Mouse (Mus musculus) kidney, embryonic 16.5 days (tissue): ENCODE data around the gene Gm1123. TPM values are rescaled to one million over a fixed set of nuclear protein-coding genes. Genes with fewer than 3 reads are reported as not detected.
A peak's percentile ranks its signal among the peaks of the same experiment; 100 is the strongest.

Experiments used
- ATAC-seq: fragments of 200-750 bp; cut with Nextera tagmentation; 2 replicates; pipeline ENCODE4 v1.8.0; 2017; ENCODE audit warnings: moderate TSS enrichment; ENCODE audit not compliant: low FRiP score, low TSS enrichment
- H3K27ac ChIP-seq: fragments of 300-500 bp; sonication (generic); 2 replicates; pipeline ENCODE4 v1.5.1; 2014; ENCODE audit warnings: low read length
- H3K27me3 ChIP-seq: fragments of 300-500 bp; sonication (generic); 2 replicates; pipeline ENCODE4 v1.6.1; 2014; ENCODE audit warnings: low read length, control low read depth, mixed read lengths; ENCODE audit not compliant: insufficient read depth
- H3K36me3 ChIP-seq: fragments of 300-500 bp; sonication (generic); 2 replicates; pipeline ENCODE4 v1.6.1; 2014; ENCODE audit warnings: low read length, control low read depth, mixed read lengths; ENCODE audit not compliant: insufficient read depth
- H3K4me1 ChIP-seq: fragments of 300-500 bp; sonication (generic); 2 replicates; pipeline ENCODE4 v1.6.1; 2014; ENCODE audit warnings: low read length, control low read depth, mixed read lengths; ENCODE audit not compliant: insufficient read depth
- H3K4me2 ChIP-seq: fragments of 300-500 bp; sonication (generic); replicated peaks from 2 replicates; pipeline ENCODE4 v1.6.1; 2014; ENCODE audit warnings: low read depth, low read length
- H3K4me3 ChIP-seq: fragments of 300-500 bp; sonication (generic); 2 replicates; pipeline ENCODE4 v1.5.1; 2014; ENCODE audit warnings: mild to moderate bottlenecking, low read length
- H3K9ac ChIP-seq: fragments of 300-500 bp; sonication (generic); replicated peaks from 2 replicates; pipeline ENCODE4 v1.6.1; 2014; ENCODE audit warnings: low read length
- H3K9me3 ChIP-seq: fragments of 300-500 bp; sonication (generic); 2 replicates; pipeline ENCODE4 v1.6.1; 2016; ENCODE audit warnings: low read length, control low read depth
- WGBS: fragments of 180-500 bp; shearing (Covaris S2); extraction: QIAGEN DNeasy Blood & Tissue Kit; methylation state at CpG from one replicate; pipeline ENCODE4 v1.1.7; 2014; 5-methylcytosine and 5-hydroxymethylcytosine counted together
- polyA plus RNA-seq: library from polyadenylated mRNA; unstranded; fragments of >200 nt; fragmentation: Nextera tagmentation; extraction: Ambion mirVana; gene quantifications from 2 replicates; pipeline ENCODE4 v1.2.1, GENCODE M21; 2015

Gm1123 gene
- 0.10 and 0.22 TPM in 2 replicates for polyA plus RNA-seq

- Histone ChIP-seq H3K27ac (no peak within 1 kb of the TSS), H3K36me3 (peaks cover 3% of the 10 kb centered on the region; the same call in 1 of the 2 replicates), H3K9ac (no peak within 1 kb of the TSS), H3K4me3 (no peak within 1 kb of the TSS), H3K27me3 (no peaks in the 10 kb centered on the region), H3K4me2 (no peak within 1 kb of the TSS), H3K9me3 (no peaks in the 10 kb centered on the region), H3K4me1 (no peaks in the 10 kb centered on the region)
- ATAC-seq = no peak
- 82% methylated on average over 12 of the region's 12 CpGs for WGBS
Observed at GRCm38 (mm10) chr9:99035575-99035974, at the start of gene Gm1123. Gene Gm1123, minus strand, starts transcription at chr9:99035715.

GRCm38 (mm10) chr9:99081718-99082117 is 46.2 kb upstream of the Gm1123 start:
- ATAC-seq = no peak
- Histone ChIP-seq H3K9ac (no peak overlapping the region), H3K36me3 (no peaks in the 10 kb centered on the region), H3K27ac (no peak overlapping the region), H3K4me3 (no peak overlapping the region), H3K4me2 (no peak overlapping the region), H3K27me3 (no peaks in the 10 kb centered on the region), H3K4me1 (no peaks in the 10 kb centered on the region), H3K9me3 (no peaks in the 10 kb centered on the region)
- whole genome bisulfite sequencing = 96% methylated on average over 5 of the region's 5 CpGs

- 82% methylated on average over 3 of the region's 3 CpGs for WGBS
- H3K9ac ChIP-seq = no peak overlapping the region
Observed at GRCm38 (mm10) chr9:99081308-99081707, 45.8 kb upstream of the Gm1123 start.

GRCm38 (mm10) chr9:99080657-99081056 is 45.1 kb upstream of the Gm1123 start:
- ATAC-seq = no peak

More at GRCm38 (mm10) chr9:99081308-99081707, 45.8 kb upstream of the Gm1123 start:
- no peaks in the 10 kb centered on the region for H3K4me1 ChIP-seq
- H3K36me3 ChIP-seq = no peaks in the 10 kb centered on the region
- H3K27ac ChIP-seq = no peak overlapping the region
- no peaks in the 10 kb centered on the region for H3K27me3 ChIP-seq
- no peak for ATAC-seq
- H3K4me3 ChIP-seq = no peak overlapping the region
- H3K9me3 ChIP-seq = no peaks in the 10 kb centered on the region
- H3K4me2 ChIP-seq = no peak overlapping the region

GRCm38 (mm10) chr9:99074462-99074861 is 38.9 kb upstream of the Gm1123 start:
- H3K4me3 ChIP-seq = no peak overlapping the region
- H3K4me1 ChIP-seq = no peaks in the 10 kb centered on the region
- H3K27ac ChIP-seq = no peak overlapping the region
- no peak for ATAC-seq
- H3K36me3 ChIP-seq = no peaks in the 10 kb centered on the region
- no peaks in the 10 kb centered on the region for H3K27me3 ChIP-seq
- H3K9me3 ChIP-seq = no peaks in the 10 kb centered on the region
- no peak overlapping the region for H3K4me2 ChIP-seq
- no peak overlapping the region for H3K9ac ChIP-seq
- WGBS = 69% methylated on average over 2 of the region's 2 CpGs

More at GRCm38 (mm10) chr9:99080657-99081056, 45.1 kb upstream of the Gm1123 start:
- Histone ChIP-seq H3K4me2 (no peak overlapping the region), H3K4me3 (no peak overlapping the region), H3K27me3 (no peaks in the 10 kb centered on the region), H3K9ac (no peak overlapping the region), H3K27ac (no peak overlapping the region), H3K4me1 (no peaks in the 10 kb centered on the region), H3K36me3 (no peaks in the 10 kb centered on the region), H3K9me3 (no peaks in the 10 kb centered on the region)
- 98% methylated on average over 2 of the region's 2 CpGs for WGBS

GRCm38 (mm10) chr9:99072538-99072937 is 37.0 kb upstream of the Gm1123 start:
- H3K4me3 ChIP-seq = no peak overlapping the region
- no peak for ATAC-seq
- no peak overlapping the region for H3K27ac ChIP-seq
- no peaks in the 10 kb centered on the region for H3K27me3 ChIP-seq
- no peak overlapping the region for H3K9ac ChIP-seq
- 44% methylated on average over 4 of the region's 4 CpGs for WGBS
- no peaks in the 10 kb centered on the region for H3K9me3 ChIP-seq
- no peaks in the 10 kb centered on the region for H3K36me3 ChIP-seq
- H3K4me1 ChIP-seq = no peaks in the 10 kb centered on the region
- H3K4me2 ChIP-seq = no peak overlapping the region

GRCm38 (mm10) chr9:99065311-99065710 is 29.8 kb upstream of the Gm1123 start:
- Histone ChIP-seq H3K4me1 (no peaks in the 10 kb centered on the region), H3K27ac (no peak overlapping the region), H3K27me3 (no peaks in the 10 kb centered on the region), H3K4me2 (no peak overlapping the region), H3K4me3 (no peak overlapping the region), H3K36me3 (0 out of 2 replicates have a peak, but pooled peaks cover 2% of the 10 kb centered on the region), H3K9ac (no peak overlapping the region), H3K9me3 (no peaks in the 10 kb centered on the region)
- no peak for ATAC-seq
- 92% methylated on average over 5 of the region's 5 CpGs for WGBS

- Histone ChIP-seq H3K36me3 (0 out of 2 replicates have a peak, but pooled peaks cover 2% of the 10 kb centered on the region), H3K9me3 (no peaks in the 10 kb centered on the region), H3K27me3 (no peaks in the 10 kb centered on the region), H3K9ac (no peak overlapping the region), H3K4me3 (no peak overlapping the region), H3K4me1 (no peaks in the 10 kb centered on the region), H3K27ac (no peak overlapping the region), H3K4me2 (no peak overlapping the region)
- no peak for ATAC-seq
- WGBS = 53% methylated on average over 2 of the region's 2 CpGs
Observed at GRCm38 (mm10) chr9:99064216-99064615, 28.7 kb upstream of the Gm1123 start.

GRCm38 (mm10) chr9:99062544-99062943 is 27.0 kb upstream of the Gm1123 start:
- no peak overlapping the region for H3K27ac ChIP-seq
- H3K27me3 ChIP-seq = no peaks in the 10 kb centered on the region
- WGBS = 37% methylated on average over 7 of the region's 7 CpGs
- no peaks in the 10 kb centered on the region for H3K9me3 ChIP-seq
- H3K9ac ChIP-seq = no peak overlapping the region
- H3K36me3 ChIP-seq = 0 out of 2 replicates have a peak, but pooled peaks cover 2% of the 10 kb centered on the region
- 0 out of 2 replicates have a peak, but pooled peaks have one; percentile 35 for ATAC-seq
- no peak overlapping the region for H3K4me2 ChIP-seq
- no peak overlapping the region for H3K4me3 ChIP-seq
- no peaks in the 10 kb centered on the region for H3K4me1 ChIP-seq

GRCm38 (mm10) chr9:99057751-99058150 is 22.2 kb upstream of the Gm1123 start:
- Histone ChIP-seq H3K27me3 (no peaks in the 10 kb centered on the region), H3K4me2 (no peak overlapping the region), H3K27ac (no peak overlapping the region), H3K9me3 (no peaks in the 10 kb centered on the region), H3K4me1 (no peaks in the 10 kb centered on the region), H3K36me3 (no peaks in the 10 kb centered on the region), H3K9ac (no peak overlapping the region), H3K4me3 (no peak overlapping the region)
- WGBS = 85% methylated on average over 3 of the region's 3 CpGs
- ATAC-seq = no peak
